Mouse (Mus musculus) G1E (cell line): Measurements from ENCODE around the gene Rmnd5a.

Source experiments
- CTCF ChIP-seq: IDR thresholded peaks from 2 replicates; pipeline ENCODE4 v1.5.1; 2012; ENCODE audit warnings: low read depth, low read length, inconsistent platforms, mixed read lengths
- GATA1 ChIP-seq: IDR thresholded peaks from 2 replicates; pipeline ENCODE4 v1.6.1; 2012; ENCODE audit warnings: borderline replicate concordance, low read length, inconsistent platforms, mixed read lengths
- GATA2 ChIP-seq: IDR thresholded peaks from 2 replicates; pipeline ENCODE4 v1.6.1; 2012; ENCODE audit warnings: low read depth, low read length, inconsistent platforms, borderline replicate concordance
- TAL1 ChIP-seq: conservative IDR thresholded peaks from 2 replicates; pipeline ENCODE4 v1.6.1; 2012; ENCODE audit warnings: low read depth, low read length, inconsistent platforms, mixed read lengths

- TF ChIP-seq CTCF (no peak), GATA1 (no peak), TAL1 (no peak), GATA2 (no peak)
Measured at GRCm38 (mm10) chr6:71475604-71476003, 35.2 kb upstream of the Rmnd5a start.
